Mouse (Mus musculus): ENCODE measurements around the gene Polr3g.
"Not testable (repeated sequence)": the region's sequence is repeated elsewhere in the genome, so short reads cannot be mapped to it uniquely, and the experiment has no call there.

Polr3g gene

DNA sequence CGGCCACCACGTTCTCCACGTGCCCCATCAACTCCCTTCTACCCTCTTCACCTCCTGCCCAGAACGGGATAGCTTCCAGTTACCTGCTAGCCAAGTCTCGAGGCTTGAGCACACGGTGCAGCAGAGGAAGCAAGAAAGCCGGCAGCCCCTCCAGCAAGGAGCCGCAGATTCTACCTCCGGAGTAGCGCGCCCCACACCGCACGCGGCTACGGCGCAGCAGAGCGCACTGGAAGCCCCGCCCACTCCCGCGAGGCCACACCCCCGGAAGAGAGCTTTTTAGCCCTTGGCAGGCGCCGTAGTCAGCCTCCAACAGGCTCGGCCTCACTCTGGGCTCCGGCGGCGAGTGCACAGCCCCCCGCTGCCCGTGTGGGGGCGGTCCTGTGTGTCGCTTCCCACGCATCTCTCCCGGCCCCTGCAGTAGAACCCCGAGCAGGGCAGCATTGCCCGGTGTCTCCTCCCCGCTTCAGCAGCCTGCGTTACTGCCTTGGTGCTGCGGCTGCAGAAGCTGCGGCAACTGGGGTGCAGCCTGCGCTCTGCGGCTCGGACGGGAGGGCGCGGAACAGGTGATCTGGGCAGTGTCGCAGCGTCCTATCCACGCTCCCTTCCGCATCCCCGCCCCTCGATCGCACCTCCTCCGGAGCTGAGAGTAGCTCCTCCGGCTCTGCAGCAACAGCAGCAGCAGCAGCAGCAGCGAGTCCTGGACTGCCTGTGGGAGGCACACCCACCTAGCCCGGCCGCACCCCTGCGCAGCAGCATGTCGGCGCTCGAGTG lies at the start of gene Polr3g, which contains the start of gene Mblac2:
TSS of gene Polr3g (minus strand) at position 239 of the 771 bp plus-strand sequence.
TSS of gene Mblac2 (plus strand) at position 567 of the 771 bp plus-strand sequence.
- peak; percentile 91 to 95 for DNase-seq (ENCODE audit: low spot score in 2 of 2)

- no peak for DNase-seq (ENCODE audit: low spot score in 2 of 2)
These were observed 49.6 kb upstream of the Polr3g start for GRCm38 (mm10) chr13:81760379-81760778.

GRCm38 (mm10) chr13:81757058-81757660 lies 46.3 kb upstream of the Polr3g start:
- no peak for DNase-seq (ENCODE audit: low spot score in 2 of 2)

DNA sequence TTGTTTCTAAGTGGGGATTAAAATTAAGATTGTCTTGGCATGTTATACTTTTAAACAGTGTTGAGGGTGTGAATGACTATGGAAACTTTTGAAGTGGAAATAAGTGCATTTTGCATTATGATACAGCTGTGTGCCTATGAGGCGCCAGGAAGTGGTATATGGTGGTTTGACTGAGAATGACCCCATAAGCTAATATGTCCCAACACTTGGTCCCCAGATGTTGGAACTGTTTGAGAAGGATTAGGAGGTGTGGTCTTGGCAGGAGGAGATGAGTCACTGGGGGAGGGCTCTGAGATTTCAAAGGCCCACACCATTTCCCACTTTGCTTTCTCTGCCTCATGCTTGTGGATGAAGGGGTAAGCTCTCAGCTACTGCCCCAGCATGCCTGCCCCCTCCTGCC lies 44.5 kb upstream of the Polr3g start:
- DNase-seq (ENCODE audit: low spot score in 2 of 2) = no peak

DNA sequence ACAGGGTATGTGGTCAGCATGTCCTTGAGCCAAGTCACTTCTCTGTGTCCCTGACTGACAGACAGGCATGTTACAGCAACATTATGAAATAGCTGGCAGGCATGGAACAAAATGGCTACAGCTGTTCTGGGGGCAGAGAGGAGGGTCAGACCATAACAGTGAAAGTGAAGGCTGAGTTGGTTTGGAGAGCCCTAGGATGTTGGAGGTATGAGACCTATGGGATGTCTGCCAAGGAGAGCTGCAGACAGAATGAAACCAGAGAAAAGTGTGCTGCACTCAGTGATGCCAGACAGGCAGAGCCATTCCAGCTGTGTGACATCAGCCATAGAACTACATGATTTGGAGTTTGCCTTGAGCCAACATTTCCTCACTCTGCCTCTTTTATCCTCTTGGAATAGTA lies 44.1 kb upstream of the Polr3g start:
- no peak for DNase-seq (ENCODE audit: low spot score in 2 of 2)

DNA sequence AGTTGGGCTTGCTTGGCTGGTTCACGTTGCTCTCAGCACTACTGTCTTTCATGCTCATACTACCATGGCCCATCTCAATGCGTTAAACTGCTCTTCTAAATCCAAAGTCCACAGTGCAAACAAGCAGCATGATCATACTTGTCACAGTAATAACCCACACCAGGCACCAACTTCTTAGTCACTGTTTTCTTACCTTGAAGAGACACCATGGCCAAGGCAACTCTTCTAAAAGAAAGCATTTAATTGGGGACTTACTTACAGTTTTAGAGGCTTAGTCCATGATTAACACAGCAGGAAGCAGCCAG lies 33.2 kb upstream of the Polr3g start:
- no peak for DNase-seq (ENCODE audit: low spot score in 2 of 2)

- DNase-seq (ENCODE audit: low spot score in 2 of 2) = no peak
These were observed 32.7 kb upstream of the Polr3g start for GRCm38 (mm10) chr13:81743391-81744091.

- DNase-seq (ENCODE audit: low spot score in 2 of 2) = no peak
These were observed 30.1 kb upstream of the Polr3g start for GRCm38 (mm10) chr13:81740898-81741297.

DNA sequence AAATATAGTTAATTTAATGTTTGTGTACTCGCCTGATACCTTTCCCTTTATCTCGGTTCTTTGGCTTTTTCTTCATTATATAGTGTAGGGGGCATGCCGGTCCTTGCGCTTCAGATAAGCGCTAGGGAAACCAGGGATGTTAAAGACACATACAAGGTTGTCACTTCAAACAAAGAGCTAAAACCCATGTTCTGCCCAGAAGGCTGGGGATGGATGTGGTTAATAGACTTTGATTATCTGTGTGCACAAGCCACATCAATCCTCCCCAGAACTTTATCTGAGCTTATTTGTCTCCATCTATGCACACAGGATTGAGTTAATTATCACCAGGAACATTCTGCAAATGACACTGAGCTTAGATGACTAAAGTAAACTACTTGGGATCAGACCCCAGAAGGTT lies 25.8 kb upstream of the Polr3g start:
- DNase-seq (ENCODE audit: low spot score in 2 of 2) = no peak

GRCm38 (mm10) chr13:81730362-81730761 lies 19.5 kb upstream of the Polr3g start:
- no peak for DNase-seq (ENCODE audit: low spot score in 2 of 2)

GRCm38 (mm10) chr13:81729102-81729501 lies 18.3 kb upstream of the Polr3g start:
- no peak for DNase-seq (ENCODE audit: low spot score in 2 of 2)

DNA sequence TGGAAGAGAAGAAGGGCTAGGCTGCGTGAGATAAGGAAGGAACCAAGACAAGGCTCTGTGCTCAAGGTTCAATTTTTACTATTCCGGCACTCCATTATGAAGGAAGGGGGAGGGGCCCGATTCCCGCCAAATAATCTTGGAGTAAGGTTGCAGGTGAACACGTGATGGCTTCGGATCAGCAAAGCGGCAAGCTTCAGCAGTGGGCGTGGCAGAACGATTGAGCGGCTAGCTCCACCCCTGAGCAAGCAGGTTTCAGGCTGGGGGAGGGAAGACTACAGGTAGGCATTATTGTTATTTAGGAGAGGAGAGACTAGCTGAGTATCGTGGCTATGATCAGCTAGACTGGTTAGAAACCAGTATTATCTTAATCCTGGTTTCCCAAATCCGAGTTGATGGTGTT lies 17.3 kb upstream of the Polr3g start:
- DNase-seq (ENCODE audit: low spot score in 2 of 2) = not testable (repeated sequence)

DNA sequence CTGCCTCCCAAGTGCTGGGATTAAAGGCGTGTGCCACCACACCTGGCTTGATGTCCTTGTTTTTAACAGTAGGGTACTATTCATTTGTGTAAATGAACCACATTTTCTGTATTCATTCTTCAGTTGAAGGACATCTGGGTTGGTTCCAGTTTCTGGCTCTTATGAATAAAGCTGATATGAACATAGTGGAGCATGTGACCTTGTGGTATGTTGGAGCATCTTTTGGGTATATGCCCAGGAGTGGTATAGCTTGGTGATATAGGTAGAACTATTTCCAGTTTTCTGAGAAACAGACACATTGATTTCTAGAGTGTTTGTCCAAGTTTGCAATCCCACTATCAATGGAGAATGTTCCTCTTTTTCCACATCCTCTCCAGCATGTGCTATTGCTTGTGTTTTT lies 3.1 kb upstream of the Polr3g start:
- no peak for DNase-seq (ENCODE audit: low spot score in 2 of 2)

DNA sequence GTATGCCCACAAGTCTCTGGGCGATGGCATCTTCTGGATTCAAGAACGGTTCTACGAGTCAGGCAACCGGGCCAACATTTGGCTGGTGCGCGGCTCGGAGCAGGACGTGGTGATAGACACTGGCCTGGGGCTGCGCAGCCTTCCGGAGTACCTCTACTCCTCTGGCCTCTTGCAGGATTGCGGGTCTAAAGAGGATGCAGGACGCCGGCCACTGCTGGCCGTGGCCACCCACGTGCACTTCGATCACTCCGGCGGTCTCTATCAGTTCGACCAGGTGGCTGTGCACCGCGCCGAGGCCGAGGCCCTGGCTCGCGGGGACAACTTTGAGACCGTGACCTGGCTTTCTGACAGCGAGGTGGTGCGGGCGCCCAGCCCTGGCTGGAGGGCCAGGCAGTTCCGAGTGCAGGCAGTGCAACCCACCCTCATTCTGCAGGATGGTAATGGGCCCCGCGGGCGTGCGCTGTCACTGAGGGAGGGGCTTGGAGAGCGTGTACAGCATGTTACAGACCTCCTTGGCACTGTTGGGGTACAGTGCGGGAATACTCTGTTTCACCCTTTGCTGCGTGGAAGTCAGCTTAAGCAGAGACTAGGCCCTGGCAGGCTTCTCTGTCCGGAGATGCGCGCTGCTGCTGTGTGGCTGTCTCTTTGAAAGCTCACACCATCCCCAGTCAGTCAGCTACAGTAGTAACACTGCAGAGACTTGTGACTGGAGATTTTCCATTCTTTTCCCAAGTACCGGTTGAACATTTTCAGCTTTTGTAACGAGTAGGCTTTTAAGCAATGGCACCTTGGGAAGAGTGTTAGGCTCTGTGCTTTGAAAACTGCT lies 946 bp upstream of the Polr3g start:
- peak; percentile 41 to 55 for DNase-seq (ENCODE audit: low spot score in 2 of 2)

DNA sequence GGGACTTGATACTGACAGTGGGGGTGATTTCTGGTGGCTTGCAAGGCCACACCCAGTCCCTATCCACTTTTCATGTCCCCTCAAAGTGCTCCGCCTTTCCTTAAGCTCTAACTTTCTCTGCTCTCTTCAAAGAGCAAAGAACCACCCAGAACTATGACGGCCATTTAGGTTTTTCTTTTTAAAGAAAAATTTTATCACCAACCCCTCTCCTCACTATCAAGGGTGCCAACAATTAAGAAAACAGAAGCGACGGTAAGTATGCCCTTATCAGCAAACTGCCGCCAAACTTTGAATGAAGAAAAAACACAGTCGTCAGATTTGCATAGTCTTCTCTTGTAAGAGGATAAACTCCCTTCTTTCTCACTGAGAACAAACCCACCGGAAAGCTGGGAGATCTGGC lies 547 bp downstream of the Polr3g start:
- no peak for DNase-seq (ENCODE audit: low spot score in 2 of 2)

DNA sequence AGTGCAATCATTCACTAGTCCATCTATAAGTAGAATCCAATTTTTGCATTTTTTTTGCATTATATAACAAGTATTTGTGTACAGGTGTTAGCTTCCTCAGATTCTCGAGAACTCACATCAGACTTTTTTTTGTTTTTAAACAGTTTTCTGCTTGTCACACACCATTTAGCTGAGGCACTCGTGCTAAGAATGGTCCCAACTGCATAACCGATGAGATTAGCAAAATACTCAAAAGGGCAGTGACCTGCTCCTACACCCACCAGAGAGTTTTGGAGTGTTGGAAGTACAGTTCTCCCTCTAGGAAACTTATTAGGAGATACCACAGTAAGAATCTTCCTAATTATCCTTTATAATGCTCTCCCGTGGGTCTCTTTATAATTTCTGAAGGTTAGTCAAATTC lies 1.0 kb downstream of the Polr3g start:
- DNase-seq (ENCODE audit: low spot score in 2 of 2) = no peak

- DNase-seq (ENCODE audit: low spot score in 2 of 2) = no peak
These were observed 4.5 kb downstream of the Polr3g start for GRCm38 (mm10) chr13:81706311-81706710.

DNA sequence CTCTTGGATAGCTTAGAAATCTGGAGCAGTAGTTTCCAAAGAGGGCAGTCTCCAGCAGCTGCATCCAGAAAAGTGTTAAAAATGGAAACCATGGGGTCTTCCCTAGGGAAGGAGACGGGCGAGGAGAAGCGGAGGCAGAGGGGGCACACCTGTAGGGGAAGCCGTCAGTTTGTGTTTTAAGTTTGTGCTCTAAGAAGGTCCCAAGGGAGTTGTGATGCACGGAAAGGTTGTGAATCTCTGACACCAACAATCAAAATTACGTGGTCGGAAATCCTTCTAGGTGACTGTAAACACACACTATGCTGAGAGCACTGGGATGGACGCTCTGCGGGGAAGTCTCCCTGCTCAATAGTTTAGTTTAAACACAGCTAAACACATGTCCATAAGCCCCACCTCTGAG lies 7.2 kb downstream of the Polr3g start:
- no peak for DNase-seq (ENCODE audit: low spot score in 2 of 2)

GRCm38 (mm10) chr13:81703148-81703547 lies 7.7 kb downstream of the Polr3g start:
- DNase-seq (ENCODE audit: low spot score in 2 of 2) = no peak

GRCm38 (mm10) chr13:81694446-81694845 lies 16.4 kb downstream of the Polr3g start:
- DNase-seq (ENCODE audit: low spot score in 2 of 2) = no peak

GRCm38 (mm10) chr13:81691606-81692005 lies 19.2 kb downstream of the Polr3g start:
- no peak for DNase-seq (ENCODE audit: low spot score in 2 of 2)

GRCm38 (mm10) chr13:81690477-81690876 lies 20.3 kb downstream of the Polr3g start:
- no peak for DNase-seq (ENCODE audit: low spot score in 2 of 2)

All from frontal cortex, postnatal 10 days (tissue).